Mouse (Mus musculus) kidney, postnatal 25 days (tissue): ENCODE data around the gene Adamts20.
"Not testable (repeated sequence)": the region's sequence is repeated elsewhere in the genome, so short reads cannot be mapped to it uniquely, and the experiment has no call there.

Experiments
- DNase-seq, 2 experiments: peaks; one replicate each; pipeline ENCODE4 v3.0.0; 2021; ENCODE audit warnings: mixed read lengths in 2 of 2

The Adamts20 gene

DNA sequence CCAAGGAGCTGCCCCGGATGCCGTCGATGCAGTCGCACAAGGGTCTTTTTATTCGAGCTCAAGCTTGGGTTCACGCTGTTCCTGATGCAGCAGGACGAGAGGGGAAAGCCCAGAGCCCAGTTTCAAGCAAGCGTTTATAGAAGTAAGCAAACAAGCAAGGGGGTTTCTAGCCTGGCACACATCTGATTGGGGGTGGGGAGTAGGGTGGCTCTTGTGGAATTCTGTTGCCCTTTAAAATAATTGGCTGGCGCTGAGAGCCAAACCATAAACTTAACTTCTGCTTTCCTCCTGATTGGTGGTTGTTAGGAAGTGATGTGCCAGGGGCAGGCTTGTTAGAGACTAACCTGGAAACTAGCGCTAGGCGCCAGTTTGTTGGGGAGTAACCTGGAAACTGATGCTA lies at the start of gene Adamts20:
Adamts20 (minus strand) TSS at position 101 of the 400 bp plus-strand sequence.
- no peak for DNase-seq

DNA sequence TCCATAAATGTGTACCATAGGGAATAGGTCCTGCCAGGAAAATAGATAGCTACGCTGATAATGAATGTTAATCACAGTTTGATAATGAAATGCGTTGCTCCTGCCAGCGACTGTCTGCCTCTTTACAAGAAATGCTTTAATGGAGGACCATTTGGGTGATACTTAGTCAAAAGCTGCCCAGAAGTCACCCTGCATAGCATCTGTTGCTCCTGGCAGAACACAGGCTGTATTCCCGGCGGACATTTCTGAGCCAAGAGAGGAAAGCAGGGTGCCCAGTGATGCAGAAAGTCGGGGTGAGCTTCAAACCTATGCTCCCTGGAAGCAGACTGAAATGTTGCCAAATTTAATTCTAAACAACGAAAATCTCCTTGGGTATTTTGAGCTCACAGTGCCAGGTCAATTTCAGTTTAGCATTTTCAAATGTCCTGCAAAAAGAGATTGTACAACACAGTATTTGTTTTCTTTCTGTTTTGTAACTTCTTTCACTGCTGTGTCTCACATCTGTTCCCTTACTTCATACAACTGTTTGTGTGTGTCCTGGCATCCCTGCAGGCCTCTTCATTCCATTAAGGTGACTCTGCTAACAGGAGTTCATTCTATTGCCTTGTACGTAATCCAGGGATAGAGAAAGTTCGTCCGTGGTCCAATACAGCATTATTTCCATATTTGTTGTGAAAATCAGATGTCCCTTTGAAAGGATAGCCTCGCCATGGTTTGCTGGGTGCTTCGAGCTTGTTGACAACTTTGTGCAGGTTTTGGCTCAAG lies 38.4 kb upstream of the Adamts20 start:
- no peak for DNase-seq

DNA sequence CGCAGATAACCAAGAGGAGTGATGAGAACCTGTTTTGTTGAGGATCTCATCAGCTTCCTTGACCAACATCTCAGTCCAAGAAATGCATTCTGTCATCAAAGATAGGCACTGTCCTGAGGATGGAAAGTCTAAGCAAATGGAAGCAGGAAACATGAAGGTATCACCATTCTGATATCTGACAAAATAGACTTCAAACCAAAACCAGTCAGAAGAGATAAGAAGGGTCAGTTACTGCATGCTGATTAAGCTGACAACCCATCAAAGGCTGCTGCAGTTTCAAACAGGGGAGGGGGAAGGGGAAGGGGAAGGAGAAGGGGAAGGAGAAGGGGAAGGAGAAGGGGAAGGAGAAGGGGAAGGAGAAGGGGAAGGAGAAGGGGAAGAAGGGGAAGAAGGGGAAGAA lies 34.0 kb upstream of the Adamts20 start:
- DNase-seq, result no peak

DNA sequence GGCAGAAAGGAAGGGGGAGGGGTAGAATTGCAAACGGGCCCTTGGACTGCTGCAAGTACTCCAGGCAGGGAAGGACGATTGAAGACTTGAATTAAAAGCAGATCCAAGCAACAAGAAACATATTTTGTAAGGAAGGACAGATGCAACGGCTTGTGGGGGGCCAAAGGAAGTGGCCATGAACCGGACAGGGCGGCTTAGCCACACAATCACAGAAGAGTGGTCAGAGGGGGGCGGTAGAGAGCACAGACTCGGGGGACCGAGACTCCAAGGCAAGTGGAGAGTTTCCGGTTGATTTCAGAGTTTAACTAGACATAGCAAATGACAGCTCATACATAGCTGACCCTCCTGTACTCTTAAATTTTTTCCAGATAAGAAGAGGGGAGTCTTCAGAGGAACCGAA lies 30.7 kb upstream of the Adamts20 start:
- DNase-seq, result no peak

DNA sequence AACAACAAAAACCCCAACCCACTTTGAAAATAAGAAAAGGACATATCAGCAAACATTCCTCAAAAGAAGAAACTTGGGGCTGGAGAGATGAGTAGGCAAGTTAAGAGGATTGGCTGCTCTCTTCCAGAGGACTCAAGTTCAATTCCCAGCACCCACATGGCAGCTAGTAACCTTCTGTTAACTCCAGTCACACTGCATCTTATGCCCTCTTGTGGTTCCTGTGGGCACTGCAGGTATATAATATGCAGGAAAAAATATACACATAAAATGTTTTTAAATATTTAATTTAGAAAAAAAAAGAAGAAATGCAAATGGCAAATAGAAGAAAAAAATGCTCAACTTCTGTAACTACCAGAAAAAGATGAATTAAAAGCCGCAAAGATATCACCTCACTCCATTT lies 29.2 kb upstream of the Adamts20 start:
- DNase-seq, result no peak

DNA sequence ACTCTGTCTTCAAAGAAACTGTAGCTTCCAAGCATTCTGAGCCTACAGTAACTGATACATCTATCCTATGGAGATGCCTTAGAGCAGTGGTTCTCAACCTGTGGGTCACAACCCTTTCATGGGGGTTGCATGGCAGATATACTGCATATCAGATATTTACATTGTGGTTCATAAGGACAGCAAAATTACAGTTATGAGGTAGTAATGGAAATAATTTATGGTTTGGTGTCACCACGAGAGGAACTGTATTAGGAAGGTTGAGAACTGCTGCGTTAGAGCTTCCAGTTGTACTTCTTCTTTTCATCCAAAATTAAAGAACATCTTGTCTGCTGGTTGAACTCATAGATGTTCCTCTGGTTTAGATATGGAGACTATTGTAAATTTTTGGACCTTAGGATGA lies 24.2 kb upstream of the Adamts20 start:
- no peak for DNase-seq

DNA sequence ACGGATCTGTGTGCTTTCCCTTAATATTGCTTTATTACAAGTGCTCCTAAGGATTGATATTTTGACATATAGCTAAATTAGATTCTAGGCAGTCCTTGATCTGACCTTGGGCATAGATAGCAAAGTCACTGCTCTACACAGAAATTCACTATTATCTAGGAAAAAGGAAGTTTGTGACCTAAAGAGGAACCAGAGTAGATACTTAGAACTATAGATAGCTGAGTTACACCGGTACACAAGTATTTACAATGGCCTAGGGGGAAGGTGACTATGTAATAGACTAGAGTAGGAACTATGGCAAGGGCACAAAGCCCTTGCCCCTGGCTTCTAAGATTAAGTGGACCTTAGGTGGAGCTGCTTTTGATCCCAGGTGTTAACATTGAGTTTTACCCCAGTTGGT lies 22.8 kb upstream of the Adamts20 start:
- not testable (repeated sequence) for DNase-seq

DNA sequence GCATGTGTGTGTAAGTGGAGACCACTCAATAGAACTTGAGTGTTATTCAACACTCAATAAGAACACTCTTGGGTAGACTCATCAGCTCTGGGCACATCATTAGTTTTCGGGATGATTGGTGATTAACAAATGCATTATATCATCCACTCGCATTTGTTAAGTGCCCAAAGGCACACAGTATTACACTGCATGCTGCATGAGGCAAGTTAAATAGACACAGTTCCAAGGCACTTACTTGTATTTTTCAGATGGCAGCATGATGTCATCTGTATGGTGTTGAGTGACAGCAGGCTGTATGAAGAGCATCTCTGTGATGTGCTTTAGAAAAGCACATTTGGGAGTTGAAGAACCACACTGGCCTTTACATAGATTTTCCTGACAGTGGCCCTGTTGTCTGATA lies 17.3 kb upstream of the Adamts20 start:
- no peak for DNase-seq

DNA sequence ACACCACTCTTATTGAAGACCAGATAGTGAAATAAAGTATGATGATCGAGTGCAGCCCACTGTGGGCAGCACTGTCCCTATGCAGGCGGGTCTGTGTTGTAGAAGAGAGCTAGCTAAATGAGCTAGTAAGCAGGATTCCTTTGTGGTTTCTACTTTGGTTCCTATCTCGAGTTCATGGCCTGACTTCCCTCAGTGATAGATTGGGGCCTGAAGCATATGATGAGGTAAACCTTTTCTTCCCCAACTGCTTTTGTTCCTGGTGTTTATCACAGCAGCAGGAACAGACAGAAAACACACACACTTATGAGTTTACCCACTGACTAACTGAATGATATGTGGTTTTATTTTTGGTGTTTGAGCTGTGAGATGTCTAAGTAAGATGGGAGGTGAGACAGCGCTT lies 15.6 kb upstream of the Adamts20 start:
- no peak for DNase-seq

DNA sequence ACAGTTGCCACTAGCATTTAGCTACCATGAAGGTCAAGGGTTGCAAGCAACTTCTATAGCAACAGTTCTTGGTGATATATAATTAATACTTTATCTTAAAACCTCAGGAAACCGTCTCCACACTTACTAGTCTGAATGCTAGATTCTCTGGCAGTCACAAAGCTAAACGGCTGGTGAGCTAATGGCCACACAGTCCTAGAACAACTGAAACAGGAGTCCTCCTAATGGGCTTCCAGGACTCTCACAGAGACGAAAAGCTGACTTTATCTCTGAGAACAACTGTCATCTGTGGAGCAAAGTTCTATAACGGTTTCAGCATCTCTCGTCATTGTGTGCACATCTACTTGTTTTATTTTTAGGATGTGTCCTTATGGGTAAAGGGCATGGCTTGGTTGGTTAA lies 15.0 kb upstream of the Adamts20 start:
- DNase-seq, result no peak

DNA sequence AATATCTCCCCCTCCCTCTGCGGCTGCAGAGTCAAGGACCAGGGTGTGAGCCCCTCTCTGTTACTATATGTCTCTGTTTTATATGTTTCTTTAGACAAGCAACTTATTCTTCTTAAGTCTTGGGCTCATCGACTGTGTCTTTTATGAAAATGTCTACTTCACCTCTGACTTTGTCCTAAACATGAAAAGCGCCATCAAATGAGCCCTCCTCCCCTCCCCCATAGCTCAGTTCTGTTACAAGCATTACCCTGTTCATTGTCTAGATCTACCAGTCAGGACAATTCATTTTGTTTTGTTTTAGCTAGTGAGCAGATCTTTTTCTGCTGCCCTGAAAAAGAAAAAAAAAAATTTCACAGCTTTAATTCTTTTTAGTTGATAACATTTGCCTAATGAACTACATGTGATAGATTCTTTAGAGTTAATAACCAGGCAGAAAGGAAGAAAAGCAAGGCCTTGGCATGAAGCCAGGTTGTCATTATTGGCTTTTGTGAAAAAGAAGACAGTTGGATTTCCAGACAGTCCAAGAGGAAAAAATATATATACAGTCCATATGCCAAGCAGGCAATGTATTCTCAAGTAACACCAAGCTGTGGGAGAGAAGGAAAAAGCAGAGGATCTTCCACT lies 14.4 kb upstream of the Adamts20 start:
- no peak for DNase-seq

DNA sequence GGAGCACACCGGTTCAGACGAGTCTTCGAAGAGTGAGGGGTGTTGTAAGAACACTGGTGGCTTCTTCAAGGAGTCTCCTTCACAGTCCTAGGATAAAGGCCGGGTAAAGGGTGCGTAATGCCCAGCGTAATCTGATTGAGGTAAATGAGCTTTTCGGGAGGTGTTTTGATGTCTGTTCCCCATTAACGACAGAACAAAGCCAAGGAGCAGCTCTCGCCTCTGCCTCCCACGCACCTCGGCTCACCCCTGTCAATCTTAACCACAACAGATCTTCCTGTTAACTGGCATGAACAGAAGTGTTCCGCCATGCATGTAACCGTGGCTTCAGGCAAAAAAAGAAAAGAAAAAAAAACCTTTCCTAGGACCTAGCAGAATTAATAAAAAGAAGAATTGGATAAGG lies 13.5 kb upstream of the Adamts20 start:
- no peak for DNase-seq

DNA sequence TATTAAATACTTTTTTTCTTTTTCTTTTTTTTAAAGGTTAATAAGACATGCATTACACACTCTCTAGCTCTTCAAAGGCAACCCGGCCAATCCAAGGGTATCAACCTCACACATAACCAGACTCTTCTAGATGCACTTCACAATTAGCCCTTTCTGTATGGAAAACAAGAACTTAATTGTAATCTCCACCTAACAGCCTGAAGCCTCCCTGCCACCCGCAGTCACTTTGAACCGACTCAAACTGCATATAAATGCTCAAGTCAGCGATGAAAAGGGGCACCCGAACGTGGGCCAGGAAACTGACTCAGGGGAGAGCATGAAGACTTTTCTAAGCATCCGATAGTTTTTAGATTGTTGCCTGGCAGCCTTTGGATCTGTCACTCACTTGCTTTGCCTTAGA lies 12.1 kb upstream of the Adamts20 start:
- DNase-seq, result no peak

DNA sequence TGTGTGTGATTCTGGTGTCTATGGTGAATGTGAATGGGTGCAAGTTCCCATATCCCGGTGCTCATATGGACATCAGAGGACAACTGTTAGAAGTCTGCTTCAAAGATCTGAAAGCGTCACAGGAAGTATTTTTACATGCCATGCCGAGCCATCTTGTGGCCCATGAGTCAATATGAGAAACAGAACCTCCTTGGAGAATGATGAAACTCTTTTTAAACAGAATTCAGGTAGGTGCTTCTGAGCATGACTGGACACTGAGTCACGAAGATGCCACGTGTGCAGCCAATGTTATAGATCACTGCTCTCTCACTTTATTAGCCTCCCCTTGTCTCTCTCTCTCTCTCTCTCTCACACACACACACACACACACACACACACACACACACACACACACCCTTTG lies 10.8 kb upstream of the Adamts20 start:
- no peak for DNase-seq

DNA sequence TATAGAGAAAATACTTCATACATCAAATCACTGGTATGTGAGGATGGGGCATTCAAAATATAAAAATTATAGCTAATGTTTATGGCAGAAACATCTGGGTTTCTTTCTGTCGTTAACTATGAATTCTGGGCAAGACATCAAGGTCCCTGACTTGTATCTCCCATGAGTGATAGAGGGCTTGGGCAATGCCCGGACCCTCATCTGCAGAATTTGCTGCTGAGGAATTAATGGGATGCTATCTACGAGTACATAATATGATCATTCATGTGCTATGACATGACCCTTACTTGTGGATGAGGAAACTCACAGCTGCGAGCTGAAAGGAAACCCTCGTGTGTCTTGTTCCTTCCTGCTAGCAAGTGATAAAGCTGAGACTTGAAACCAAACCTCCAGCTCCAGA lies 5.1 kb upstream of the Adamts20 start:
- no peak for DNase-seq

DNA sequence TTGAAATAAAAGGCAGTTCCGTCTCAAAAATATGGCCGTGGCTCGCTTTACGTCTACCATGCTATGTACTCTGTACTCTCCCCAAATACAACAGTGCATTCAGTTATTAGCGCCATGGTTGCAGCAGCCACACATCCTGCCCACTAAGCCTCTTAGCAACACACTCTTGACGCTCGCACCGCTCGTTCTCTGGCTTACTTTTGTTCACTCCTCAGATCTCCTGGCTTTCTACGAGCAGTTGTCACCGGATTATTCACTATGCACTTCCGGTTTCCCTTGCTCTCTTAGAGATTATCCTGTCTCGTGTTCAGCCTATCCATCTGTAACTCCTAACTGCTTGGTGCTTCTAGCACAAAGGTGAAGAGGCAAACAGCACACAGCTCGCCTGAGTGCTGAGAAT lies 337 bp downstream of the Adamts20 start:
- DNase-seq, result no peak

DNA sequence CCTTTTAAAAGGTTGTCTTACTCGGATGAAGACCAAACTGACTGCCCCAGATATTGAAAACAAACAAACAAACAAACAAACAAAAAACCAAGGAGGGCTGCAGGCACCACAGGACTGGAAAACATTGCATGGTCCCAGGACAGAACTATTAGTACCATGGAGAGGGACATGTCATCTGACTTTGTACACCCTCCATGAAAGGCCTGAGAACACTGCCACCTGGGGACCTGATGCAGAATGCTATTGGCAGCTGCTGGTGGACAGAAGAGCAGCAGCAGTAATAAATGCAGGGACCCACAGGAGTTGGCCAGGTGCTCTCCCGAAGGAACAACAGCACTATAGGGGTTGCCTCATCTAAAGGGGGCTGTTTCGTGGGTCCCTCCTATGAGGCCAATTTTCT lies 2.0 kb downstream of the Adamts20 start:
- peak in 1 of 2 experiments; percentile 9 for DNase-seq

DNA sequence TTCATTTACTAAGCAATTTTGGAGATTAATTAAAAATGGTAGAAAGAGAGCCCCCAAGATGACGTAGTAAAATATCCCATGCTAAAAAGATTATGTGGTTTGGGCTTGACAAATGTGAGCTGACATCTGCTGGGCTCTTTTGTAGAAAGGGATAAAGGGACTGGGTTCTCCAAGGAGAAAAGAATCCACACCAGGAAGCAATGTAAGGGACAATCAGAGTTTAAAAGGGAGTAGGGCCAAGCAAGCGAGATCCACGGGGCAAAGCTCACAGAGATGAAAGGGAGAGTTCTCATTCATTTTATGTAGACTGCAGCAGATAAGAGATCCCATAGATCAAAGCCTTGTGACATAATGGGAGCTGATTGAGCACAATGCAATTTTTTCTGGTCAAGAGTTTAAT lies 3.0 kb downstream of the Adamts20 start:
- no peak for DNase-seq

DNA sequence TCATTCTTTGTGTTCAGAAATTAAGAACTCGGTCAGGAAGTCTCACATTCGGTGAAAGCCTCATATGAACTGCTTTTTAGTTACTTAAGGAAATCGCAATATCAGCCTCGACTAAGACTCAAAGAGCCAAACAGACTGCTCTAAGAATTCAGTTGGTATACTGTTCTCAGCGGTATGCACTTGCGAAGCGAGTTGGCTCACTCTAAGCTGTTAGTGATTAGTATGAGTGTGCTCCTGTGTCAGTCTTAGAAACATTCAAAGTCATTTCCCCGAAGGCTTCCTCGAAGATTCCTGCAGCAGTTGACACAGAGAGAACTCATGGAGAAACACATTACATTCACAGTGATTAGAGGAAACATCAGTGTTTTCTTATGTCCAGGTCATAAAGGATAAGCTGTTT lies 4.1 kb downstream of the Adamts20 start:
- no peak for DNase-seq

DNA sequence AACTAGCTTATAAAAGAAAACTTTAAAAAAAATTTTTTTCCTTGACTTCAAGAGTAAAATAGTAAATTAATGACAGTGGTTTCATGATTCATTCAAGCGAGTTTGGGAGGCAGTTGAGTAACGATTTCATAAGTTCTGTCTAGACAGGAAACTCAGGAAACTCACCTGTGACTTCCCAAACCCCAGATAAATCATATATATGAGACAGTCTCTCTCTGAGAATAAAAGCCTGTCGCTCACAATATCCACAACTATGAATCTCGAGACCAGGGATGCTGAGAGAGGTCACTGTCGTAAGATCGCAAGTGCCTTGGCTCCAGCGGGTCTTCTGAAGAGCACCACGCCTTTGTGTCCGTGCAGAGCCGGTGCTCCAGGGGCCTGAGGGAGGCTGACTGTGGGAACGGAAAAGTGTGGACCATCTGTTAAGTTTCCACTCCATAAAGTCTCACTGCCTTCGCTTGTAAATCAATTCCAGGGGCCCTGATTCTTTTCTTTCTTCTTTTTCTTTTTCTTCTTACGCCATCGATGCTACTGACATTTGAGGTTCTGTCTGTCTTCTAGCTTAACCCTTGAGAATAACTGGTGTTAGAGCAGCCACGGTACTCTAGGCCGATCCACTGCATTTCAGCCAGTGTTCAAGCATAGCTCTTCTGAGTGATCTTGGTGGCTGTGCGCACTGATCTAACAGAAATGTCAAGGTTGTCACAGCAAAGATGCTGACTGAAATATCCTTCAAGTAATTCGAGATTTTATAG lies 7.4 kb downstream of the Adamts20 start:
- no peak for DNase-seq

DNA sequence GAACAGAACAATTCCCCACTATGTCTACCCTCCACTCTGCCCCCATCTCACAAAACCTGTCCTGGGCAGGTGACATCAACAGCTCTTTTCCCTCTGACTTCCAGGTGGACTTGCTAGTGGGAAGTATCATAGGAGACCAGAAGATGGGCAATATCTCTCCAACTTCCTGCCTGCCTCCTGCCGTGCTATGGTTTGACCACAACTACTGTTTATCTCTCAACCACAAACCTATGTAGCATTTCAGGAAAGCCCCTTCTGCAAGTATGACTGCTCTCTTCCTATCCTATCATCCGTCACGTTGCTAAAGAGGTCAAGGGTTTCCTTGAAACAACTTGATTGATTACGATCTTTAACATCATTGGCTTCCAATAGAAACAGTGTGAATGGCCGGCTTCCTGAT lies 12.4 kb downstream of the Adamts20 start:
- DNase-seq, result no peak

DNA sequence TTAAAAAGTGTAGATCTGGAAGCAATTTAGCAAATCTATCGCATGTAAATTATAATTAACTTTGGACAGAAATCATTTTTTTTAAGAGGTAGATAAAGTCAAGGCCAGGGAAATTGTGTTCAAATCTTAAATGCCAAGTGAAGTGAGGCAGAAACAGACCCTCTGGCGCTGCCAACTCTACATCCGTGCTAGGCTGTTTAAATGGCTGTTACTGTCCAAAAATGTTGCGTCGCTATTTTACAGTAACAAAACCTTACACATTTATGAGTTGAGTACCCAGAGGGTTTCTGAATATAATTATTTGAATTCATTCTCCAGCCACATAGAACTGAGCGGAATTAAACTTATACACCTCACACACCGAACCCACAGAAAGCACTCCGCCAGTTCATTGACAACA lies 13.6 kb downstream of the Adamts20 start:
- DNase-seq, result no peak

DNA sequence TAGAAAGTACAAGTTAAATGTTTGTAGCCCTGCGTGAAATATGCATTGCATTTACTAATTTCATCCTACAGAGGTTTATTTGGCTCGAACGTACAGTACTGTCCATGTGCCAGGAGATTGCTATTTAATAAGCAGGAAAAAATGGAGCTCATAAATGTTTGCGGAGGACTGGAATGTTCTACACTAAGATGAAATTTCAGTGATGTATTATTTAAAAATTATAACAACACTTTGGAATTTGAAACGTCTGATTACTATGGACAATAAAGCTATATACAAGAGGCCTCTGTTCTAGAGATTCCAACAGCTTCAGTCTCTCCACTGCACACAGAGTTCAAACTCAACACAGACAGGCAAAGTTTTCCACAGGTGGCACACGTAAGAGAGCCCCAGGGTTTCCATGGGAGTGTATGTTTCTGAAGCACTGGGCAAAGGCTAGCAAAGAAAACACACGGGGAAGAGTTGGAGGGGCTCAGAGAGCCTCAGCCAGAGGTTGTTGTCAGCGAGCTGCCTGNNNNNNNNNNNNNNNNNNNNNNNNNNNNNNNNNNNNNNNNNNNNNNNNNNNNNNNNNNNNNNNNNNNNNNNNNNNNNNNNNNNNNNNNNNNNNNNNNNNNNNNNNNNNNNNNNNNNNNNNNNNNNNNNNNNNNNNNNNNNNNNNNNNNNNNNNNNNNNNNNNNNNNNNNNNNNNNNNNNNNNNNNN lies 20.6 kb downstream of the Adamts20 start:
- peak in 1 of 2 experiments; percentile 3 for DNase-seq
